Mouse (Mus musculus) bone marrow macrophage, adult 2 months (primary cell): ENCODE measurements around the gene Gm12394.

Experiments used
- CTCF ChIP-seq: IDR thresholded peaks from 2 replicates; pipeline ENCODE4 v1.5.1; 2012; ENCODE audit warnings: low read depth, mild to moderate bottlenecking, low read length, moderate library complexity
- POLR2A ChIP-seq: IDR thresholded peaks from 2 replicates; pipeline ENCODE4 v1.6.1; 2012; ENCODE audit warnings: mild to moderate bottlenecking, low read depth, low read length, borderline replicate concordance

DNA sequence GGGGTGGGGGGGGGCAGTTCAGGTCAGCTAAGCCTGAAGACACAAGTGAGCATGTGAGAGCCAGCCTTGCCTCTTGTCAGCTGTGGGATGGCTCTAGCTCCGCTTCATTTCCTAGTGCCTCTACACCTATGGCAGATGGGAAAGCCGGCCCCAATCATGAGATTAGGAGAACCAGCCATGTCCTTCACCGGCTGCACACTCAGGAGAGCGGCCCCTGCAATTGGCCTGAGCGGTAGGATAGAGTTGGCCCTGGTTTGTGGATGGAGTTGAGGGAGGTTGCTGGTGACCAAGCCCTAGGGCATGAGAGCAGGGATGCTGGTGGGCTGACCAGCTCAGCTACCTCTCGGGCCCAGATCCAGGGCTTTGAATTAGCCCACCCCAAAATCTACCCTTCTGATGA is 32.2 kb upstream of the Gm12394 start:
- TF ChIP-seq POLR2A (no peak), CTCF (no peak)
